Mouse (Mus musculus): Measurements from ENCODE around the gene Gpatch4. TPM values are rescaled to one million over a fixed set of nuclear protein-coding genes. Genes with fewer than 3 reads are reported as not detected.

Gene Gpatch4
- total RNA-seq, 2 experiments from 2014 or later = 14.9 to 15.7 TPM

GRCm38 (mm10) chr3:88090616-88091015 is 47.7 kb downstream of the Gpatch4 start:
- DNase-seq (ENCODE audit: extremely low spot score in 1 of 2, low spot score in 1 of 2) = no peak

GRCm38 (mm10) chr3:88094126-88094525 is 51.2 kb downstream of the Gpatch4 start:
- DNase-seq (ENCODE audit: extremely low spot score in 1 of 2, low spot score in 1 of 2) = no peak

GRCm38 (mm10) chr3:88097666-88098065 is 54.8 kb downstream of the Gpatch4 start:
- DNase-seq (ENCODE audit: extremely low spot score in 1 of 2, low spot score in 1 of 2) = no peak

- peak in 1 of 2 experiments; percentile 21 for DNase-seq (ENCODE audit: extremely low spot score in 1 of 2, low spot score in 1 of 2)
These were observed 57.3 kb downstream of the Gpatch4 start for GRCm38 (mm10) chr3:88100251-88100650.

GRCm38 (mm10) chr3:88101736-88102135 is 58.8 kb downstream of the Gpatch4 start:
- DNase-seq (ENCODE audit: extremely low spot score in 1 of 2, low spot score in 1 of 2) = no peak

- DNase-seq (ENCODE audit: extremely low spot score in 1 of 2, low spot score in 1 of 2) = no peak
These were observed 59.3 kb downstream of the Gpatch4 start for GRCm38 (mm10) chr3:88102196-88102595.

- DNase-seq (ENCODE audit: extremely low spot score in 1 of 2, low spot score in 1 of 2) = no peak
These were observed 59.7 kb downstream of the Gpatch4 start for GRCm38 (mm10) chr3:88102611-88103010.

Other genes starting within 250 kb of the Gpatch4 start
- under 1 TPM in 1 of 2 experiments, not detected in 1; 0.39 TPM for gene Ntrk1, start 247.9 kb upstream of the Gpatch4 start, total RNA-seq (2021)
- gene Insrr, start 246.2 kb upstream of the Gpatch4 start, total RNA-seq (2021) = under 1 TPM; 0.09 to 0.10 TPM
- 10 to 100 TPM; 11.1 TPM for gene Pear1, start 218.8 kb upstream of the Gpatch4 start, total RNA-seq (2021)
- not detected for gene Sh2d2a, start 196.4 kb upstream of the Gpatch4 start, total RNA-seq (2021)
- 10 to 100 TPM; 60.5 to 63.5 TPM for gene Prcc, start 157.5 kb upstream of the Gpatch4 start, total RNA-seq (2021)
- gene Hdgf, start 136.8 kb upstream of the Gpatch4 start, total RNA-seq (2021) = 100 to 1,000 TPM; 134 to 145 TPM
- 10 to 100 TPM; 52.8 to 54.1 TPM for gene Mrpl24, start 123.6 kb upstream of the Gpatch4 start, total RNA-seq (2021)
- 10 to 100 TPM; 14.7 to 17.1 TPM for gene Isg20l2, start 112.8 kb upstream of the Gpatch4 start, total RNA-seq (2021)
- gene Rrnad1, start 112.4 kb upstream of the Gpatch4 start, total RNA-seq (2021) = 10 to 100 TPM; 17.9 to 22.5 TPM
- gene Crabp2, start 94.4 kb upstream of the Gpatch4 start, total RNA-seq (2021) = 1 to 10 TPM; 2.2 to 2.3 TPM
- gene Nes, start 72.0 kb upstream of the Gpatch4 start, total RNA-seq (2021) = 1 to 10 TPM; 4.6 to 5.5 TPM
- gene Bcan, start 42.9 kb upstream of the Gpatch4 start, total RNA-seq (2021) = 100 to 1,000 TPM; 329 to 388 TPM
- 10 to 100 TPM in 1 of 2 experiments, 1 to 10 TPM in 1; 7.3 to 12.0 TPM for gene Hapln2, start 15.5 kb upstream of the Gpatch4 start, total RNA-seq (2021)
- 10 to 100 TPM; 80.8 to 84.2 TPM for gene Naxe, start 15.4 kb downstream of the Gpatch4 start, total RNA-seq (2021)
- gene Ttc24, start 35.2 kb downstream of the Gpatch4 start, total RNA-seq (2021) = not detected
- gene Iqgap3, start 38.9 kb downstream of the Gpatch4 start, total RNA-seq (2021) = under 1 TPM; 0.42 to 0.52 TPM
- 100 to 1,000 TPM; 179 to 212 TPM for gene Mef2d, start 99.3 kb downstream of the Gpatch4 start, total RNA-seq (2021)
- gene Rhbg, start 211.6 kb downstream of the Gpatch4 start, total RNA-seq (2021) = not detected
- gene Gm38392, start 244.1 kb downstream of the Gpatch4 start, total RNA-seq (2021) = not detected

Data from layer of hippocampus, postnatal 25 days (tissue).